Mouse (Mus musculus) hematopoietic stem cell, adult 5-6 weeks (primary cell): Measurements from ENCODE around the gene Cyp27a1. TPM values are rescaled to one million over a fixed set of nuclear protein-coding genes. Genes with fewer than 3 reads are reported as not detected.

Experiments
- ATAC-seq, 2 experiments: fragments of 125-278 bp in 1 of 2; replicated peaks in 1 of 2; 2 replicates each; pipeline ENCODE4 v1.8.0; 2016 to 2017; ENCODE audit warnings: inconsistent platforms in 2 of 2, mild to moderate bottlenecking in 2 of 2, moderate number of reproducible peaks in 2 of 2, low read depth in 1 of 2, moderate TSS enrichment in 1 of 2; ENCODE audit not compliant: low FRiP score in 2 of 2, poor library complexity in 2 of 2, severe bottlenecking in 2 of 2, insufficient read depth in 1 of 2, low TSS enrichment in 1 of 2
- total RNA-seq: library from RNA; stranded (forward); fragments of 172-1452, 232-1000 nt; gene quantifications from 2 replicates; pipeline ENCODE4 v1.2.3, GENCODE M21; 2017

Gene Cyp27a1
- total RNA-seq, 1 experiment from 2014 or later, result 4.9 TPM

DNA sequence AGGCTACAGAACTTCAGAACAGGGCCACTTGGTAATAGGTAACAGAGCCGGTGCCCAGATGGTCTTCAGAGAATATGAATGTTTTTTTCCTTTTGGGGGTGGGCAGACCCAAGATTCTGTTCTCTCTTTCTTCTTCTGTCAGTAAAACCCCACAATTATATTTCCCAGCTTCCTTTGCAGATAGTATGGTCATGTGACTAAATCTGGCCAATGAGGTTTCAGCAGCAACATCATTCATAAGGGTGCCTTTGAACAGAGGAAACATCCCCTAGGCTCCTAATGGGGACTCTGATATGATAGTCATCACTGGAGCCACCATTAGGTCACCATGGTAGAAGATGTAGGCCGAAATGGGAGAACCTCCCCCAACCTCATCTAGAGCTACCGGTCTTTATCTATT, 39.5 kb downstream of the Cyp27a1 start:
- ATAC-seq, result no peak

DNA sequence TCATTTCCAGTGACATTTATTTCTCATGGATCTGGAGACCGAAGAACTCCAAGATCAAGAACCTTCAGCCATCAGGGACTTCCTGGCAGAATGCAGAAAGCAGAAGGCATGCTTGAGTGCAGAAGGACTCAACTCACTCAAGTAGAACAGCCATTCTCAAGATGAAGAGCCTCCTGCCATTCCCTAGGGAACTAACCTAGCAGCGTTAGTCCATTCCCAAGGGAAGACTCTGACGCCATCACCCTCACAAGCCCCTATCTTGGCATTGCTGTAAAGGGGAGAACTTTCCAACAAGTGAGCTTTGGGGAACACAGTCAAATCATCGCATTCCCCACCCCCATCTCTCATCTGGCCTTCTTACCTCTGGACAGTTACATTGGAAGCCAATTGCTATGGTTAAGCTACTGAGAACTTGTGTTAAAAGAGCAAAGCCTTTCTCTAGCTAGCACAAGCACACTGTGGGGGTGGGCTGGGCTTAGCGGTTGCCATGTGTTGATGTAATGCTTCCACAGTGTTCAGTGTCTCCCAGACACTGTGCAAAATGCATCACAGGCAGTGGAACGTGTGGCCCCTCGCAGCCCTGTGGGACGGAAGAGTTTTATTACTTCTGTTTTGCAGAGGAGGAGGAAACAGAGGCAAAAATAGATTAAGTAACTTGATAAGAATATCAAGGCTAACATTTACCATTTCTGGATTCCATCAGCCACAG, 40.0 kb downstream of the Cyp27a1 start:
- no peak for ATAC-seq

DNA sequence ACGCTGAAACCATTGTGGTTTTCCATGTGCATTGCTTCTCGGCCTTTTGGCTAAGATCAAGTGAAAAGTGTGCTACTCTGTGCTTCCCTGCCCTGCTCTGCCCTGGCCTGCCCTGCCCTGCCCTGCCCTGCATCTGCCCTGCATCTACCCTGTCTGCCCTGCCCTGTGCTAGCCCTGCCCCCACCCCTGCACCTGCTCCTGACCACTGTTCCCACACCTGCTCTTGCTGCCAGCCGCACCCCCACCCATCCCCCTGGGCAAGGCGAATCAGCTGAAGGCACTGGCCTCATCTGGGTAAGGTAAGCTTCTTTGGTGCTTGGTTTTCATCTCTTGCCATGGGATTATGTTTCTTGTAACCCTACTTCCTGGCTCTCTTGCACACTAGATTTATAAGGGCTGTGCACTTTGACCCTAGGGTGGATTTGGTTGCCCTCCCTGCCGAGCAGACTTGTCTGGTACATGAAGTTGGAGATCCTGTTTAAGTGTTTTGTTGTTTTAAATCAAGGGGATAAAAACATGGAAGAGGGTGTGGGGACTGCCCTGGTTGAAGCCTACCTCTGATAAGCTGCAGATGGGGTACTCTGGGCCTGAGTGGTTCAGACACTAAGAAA, 40.9 kb downstream of the Cyp27a1 start:
- ATAC-seq, result no peak; a peak in 1 of 4 replicates

DNA sequence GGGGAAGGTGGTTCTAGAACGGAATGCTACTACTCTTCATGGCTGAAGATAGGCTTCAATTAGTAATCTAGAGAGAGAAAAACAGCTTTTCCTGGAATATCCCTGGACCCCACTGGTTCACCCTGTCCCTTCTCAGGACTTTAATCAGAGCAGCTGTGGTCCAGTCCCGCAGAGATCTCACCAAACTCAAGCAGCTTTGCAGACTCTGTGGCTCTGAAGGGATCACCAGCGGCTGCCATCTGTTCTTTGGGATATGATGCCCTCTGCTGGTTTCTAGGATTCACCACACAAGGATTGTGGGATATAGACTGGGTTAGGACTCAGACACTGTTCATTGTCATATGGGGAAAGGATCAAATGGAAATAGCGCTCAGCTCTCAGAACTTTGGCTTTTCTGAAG, 46.4 kb downstream of the Cyp27a1 start:
- peak in 1 of 2 experiments; percentile 48; a peak in 1 of 4 replicates for ATAC-seq

DNA sequence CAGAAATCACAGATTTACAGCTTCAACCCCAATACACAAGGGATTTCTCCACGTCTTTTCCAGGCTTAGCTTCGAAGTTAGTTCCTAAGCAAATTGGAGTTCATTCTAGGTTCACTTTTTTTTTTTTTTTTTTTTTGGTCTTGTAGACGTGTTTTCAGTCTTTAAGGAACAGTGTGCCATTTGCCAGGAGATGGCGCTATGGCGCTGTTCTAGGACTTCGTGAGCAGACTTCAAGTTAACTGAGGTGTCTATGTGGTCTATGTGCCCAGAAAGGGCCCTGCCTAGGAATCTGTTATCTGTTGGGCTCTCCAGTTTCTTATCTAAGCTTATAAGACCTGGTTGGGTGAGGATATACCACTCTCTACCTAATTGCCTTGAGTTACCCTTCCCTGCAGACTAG, 49.7 kb downstream of the Cyp27a1 start:
- ATAC-seq, result peak; percentile 73

DNA sequence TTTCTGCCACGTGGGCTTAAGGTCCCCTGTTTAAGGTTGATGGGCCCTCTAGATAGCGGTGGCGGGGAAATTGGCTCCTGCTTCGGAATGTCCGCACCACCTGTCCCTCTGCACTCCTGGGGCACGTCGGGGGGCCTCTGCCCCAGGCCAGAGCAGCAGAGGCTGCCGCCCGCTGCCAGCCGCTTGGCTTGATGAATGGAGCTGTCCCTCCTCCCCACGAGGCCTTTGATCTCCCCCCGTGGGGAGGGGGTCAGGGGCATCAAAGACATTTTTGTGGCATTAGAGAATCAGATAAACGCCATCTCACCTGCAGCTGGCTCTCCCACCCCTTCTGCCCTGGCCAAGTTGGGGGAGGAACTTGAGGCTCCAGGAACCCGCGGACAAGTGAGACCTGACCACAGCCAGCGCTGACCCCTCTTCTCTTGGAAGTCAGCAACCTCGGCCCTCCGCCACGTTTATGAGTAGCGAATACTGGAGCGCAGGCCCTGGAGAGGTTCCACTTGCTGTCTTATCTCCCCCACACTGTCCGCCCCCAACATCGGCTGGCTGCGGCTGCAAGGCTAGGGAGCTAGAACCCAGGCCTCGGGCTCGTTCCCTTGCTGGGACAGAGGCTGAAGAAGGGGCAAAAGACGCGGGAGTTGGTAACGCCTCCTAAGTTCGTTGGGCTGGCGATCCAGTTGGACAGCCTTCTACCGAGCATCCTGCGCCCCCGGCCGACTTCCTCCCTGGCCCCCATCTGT, 57.5 kb downstream of the Cyp27a1 start:
- ATAC-seq, result no peak

DNA sequence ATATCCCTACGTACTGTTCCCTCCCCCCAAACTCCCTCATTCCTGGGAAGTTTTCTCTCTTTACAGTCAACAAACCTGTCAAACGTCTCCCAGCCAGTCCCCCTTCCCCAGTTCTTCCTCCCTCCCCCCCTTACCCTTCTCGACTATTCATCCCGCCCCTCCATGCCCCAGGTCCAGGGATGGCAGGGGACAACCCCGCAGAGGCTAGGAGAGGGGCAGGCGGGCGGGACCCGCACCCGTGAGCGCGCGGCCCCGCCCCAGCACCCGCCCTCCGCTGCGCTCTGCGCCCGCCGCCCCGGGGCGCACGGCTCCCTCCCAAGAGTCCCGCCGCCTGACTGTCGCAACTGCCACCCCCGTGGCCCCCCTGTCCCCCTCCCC, 58.1 kb downstream of the Cyp27a1 start:
- no peak for ATAC-seq

DNA sequence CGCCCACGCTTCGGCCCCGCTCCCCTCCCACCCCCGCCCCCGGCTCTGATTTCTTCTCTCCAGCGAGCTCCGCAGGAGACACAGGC, 58.3 kb downstream of the Cyp27a1 start, which contains the start of gene Wnt6:
Gene Wnt6, plus strand, starts transcription at position 48 of the 86 bp plus-strand sequence.
- ATAC-seq, result no peak

DNA sequence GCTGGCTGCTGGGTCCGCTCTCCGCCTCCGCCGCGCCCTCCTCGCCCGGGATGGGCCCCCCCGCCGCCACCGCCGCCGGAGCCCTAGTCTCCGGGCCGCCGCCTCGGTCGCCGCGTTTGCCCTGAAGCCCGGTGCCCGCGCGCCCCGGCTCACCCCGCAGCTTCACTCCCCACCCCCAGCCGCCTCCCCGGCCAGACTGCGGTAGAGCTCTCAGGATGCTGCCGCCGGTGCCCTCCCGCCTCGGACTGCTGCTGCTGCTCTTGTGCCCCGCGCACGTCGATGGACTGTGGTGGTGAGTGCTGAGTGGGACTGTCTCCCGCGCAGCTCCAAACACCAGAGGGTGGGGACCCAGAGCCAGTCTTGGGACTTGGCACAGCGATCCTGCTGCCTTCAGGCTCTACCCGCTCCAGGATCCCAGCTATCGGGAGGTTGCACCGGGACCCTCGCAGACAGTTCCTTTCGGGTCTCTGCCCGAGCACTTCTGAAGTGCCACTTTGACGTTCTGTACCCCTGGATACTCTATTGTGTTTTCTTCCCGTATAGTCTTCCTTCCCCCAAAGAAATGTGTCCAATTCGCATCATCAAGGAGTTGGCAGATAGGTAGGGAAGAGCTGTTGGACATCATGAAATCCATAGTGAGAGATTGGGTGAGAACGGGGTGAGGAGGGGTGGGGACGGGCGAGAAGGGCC, 58.7 kb downstream of the Cyp27a1 start:
- no peak for ATAC-seq

DNA sequence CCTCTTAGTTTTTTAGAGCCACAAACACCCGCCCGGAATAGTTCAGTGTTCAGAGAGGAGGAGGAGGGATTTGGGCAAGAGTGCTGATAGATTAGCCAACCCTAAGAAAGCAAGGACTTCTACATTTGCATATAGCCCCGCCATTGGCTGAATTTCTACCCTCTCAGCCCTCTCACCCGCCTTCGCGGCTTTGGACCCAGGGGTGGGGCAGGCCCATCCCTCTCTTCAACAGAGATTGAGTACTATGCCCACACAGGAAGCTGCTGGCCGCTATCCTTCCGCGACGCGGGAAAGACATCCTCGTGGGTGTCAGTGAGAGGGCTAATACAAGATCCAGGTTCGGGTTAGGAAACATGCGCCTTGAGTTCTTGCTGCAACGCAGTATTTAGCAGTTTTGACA, 59.8 kb downstream of the Cyp27a1 start:
- ATAC-seq, result peak; percentile 88 to 94

DNA sequence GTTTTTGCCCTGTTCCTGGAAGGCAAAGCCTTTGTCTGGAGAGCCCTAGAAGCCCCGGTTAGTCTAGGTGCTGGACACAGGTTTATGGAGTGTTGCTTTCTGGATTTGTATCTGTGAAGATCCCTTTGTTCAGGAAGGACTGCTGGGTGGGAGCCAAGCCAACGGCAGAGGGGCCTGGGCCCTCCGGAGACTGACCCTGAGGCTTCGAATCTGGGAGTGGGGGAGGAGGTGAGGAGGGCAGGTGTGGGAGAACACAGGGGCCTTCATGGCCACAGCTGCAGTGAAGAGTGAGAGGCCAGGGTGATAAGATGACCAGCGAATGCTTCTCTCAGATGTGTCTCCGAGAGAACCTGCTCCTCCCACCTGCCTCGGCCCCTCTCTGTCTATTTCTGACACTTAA, 60.7 kb downstream of the Cyp27a1 start:
- no peak for ATAC-seq

DNA sequence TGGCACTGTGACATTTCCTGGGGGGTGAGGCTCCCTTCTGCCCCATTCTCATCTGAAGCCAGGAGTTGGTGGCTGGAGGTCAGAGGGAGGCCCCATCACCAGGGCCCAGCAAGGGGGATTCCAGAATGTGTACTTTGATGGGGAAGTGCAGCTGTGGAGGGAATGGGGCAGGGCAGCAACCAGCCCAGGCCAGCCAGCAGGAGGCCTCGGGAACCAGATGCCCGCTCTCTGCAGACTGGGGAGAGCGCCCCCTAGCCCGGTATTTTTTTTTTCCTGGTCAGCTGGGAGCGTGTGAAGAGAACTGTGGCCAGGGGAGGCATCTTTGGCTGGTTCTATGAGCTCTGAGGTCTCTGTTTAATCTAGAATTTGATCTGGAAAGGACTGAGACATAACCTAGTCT, 62.4 kb downstream of the Cyp27a1 start:
- 0 out of 4 replicates have a peak, but pooled peaks of 1 of the 2 experiments have one; percentile 32 for ATAC-seq

DNA sequence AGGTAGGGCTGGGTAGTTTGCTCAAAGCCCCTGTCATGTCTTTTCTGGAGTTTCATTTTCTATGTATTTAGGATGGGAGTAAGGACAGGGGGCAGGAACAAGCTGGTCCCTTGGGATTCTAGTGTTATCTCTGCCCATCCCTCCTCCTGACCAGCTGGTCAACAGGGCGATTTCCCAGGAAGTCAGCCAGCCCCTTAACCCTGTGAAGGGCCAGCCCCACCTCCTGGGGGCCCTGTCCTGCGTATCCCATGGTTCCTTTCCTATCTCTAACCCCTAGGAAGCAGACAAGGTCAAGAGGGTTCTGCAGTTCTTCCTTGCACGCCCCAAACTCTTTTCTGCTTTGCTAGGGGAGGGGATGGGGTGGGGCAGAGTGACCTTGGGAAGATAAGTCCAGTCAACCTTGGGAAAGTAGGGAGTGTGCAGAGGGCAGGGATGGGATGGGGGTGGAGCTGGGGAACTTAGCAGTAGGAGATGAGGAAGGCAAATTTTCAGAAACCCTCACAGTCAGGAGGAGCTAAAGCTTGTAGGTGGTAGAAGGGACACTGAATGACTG, 65.6 kb downstream of the Cyp27a1 start:
- no peak for ATAC-seq

DNA sequence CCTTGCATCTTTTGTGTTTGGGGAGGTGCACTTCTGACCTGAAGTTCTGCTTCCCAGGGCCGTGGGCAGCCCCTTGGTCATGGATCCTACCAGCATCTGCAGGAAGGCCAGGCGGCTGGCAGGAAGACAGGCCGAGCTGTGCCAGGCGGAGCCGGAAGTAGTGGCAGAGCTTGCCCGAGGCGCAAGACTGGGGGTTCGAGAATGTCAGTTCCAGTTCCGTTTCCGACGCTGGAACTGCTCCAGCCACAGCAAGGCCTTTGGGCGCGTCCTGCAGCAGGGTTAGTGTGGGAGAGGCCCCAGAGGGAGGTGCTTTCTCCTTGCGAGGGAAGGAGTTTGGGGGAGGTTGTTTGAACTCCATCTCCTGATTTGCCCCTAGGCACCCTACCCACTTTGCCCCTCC, 68.7 kb downstream of the Cyp27a1 start:
- peak; percentile 60 to 61 for ATAC-seq

DNA sequence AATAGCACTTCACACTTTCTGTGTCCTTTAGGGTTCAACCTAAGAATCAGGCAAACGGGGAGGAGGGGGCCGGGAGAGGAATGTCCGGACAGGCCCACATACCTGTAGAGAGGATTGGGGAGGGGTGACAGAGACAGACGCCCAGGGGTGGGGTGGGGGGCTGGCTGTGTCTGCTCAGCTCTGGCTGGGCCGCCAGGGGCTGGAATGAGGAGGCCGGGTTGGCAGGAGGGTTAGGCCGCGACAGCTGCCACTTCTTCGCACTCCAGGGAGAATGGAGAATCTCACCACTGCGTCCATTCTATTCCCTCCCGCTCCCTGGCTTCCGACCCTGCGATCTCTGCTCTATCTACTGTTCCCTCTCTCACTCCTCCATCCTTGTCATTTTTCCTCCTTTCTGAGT, 70.2 kb downstream of the Cyp27a1 start:
- no peak for ATAC-seq

DNA sequence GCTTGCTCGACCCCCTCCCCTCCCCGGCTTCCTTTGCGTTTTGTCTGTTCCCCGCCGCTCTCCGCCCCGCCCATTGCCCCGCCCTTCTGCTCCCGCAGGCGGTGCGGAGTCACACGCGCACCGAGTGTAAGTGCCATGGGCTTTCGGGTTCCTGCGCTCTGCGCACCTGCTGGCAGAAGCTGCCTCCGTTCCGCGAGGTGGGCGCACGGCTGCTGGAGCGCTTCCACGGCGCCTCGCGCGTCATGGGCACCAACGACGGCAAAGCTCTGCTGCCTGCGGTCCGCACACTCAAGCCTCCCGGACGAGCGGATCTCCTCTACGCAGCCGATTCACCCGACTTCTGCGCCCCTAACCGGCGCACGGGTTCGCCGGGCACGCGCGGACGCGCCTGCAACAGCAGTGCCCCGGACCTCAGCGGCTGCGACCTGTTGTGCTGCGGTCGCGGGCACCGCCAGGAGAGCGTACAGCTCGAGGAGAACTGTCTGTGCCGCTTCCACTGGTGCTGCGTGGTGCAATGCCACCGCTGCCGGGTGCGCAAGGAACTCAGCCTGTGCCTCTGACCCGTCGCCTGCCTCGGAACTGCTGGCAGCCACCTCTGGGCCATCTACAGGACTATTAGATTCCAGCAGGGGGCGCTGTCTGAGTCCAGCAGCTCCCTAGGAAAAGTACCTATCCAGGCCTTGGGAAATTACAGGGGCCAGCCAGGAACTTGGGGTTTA, 70.8 kb downstream of the Cyp27a1 start:
- peak in 1 of 2 experiments; percentile 9; a peak in 1 of 4 replicates for ATAC-seq
